Mouse (Mus musculus) lung, postnatal 0 days (tissue): ENCODE measurements around the gene Olfr913. TPM values are rescaled to one million over a fixed set of nuclear protein-coding genes. Genes with fewer than 3 reads are reported as not detected.

ENCODE experiments used
- ATAC-seq: fragments of 200-750 bp; cut with Nextera tagmentation; 2 replicates; pipeline ENCODE4 v1.8.0; 2017; ENCODE audit warnings: moderate library complexity
- DNase-seq: peaks from one replicate; pipeline ENCODE4 v3.0.0-alpha.2; 2016; ENCODE audit warnings: low spot score
- H3K27ac ChIP-seq: fragments of 300-500 bp; sonication (generic); 2 replicates; pipeline ENCODE4 v1.5.1; 2014; ENCODE audit warnings: antibody characterized with exemption, mild to moderate bottlenecking, low read length, mixed read lengths
- H3K27me3 ChIP-seq: fragments of 300-500 bp; sonication (generic); replicated peaks from 2 replicates; pipeline ENCODE4 v1.6.1; 2014; ENCODE audit warnings: low read length, mixed read lengths; ENCODE audit not compliant: insufficient read depth
- H3K36me3 ChIP-seq: fragments of 300-500 bp; sonication (generic); 2 replicates; pipeline ENCODE4 v1.6.1; 2014; ENCODE audit warnings: low read length, mixed read lengths; ENCODE audit not compliant: insufficient read depth
- H3K4me1 ChIP-seq: fragments of 300-500 bp; sonication (generic); 2 replicates; pipeline ENCODE4 v1.6.1; 2014; ENCODE audit warnings: antibody characterized with exemption, low read depth, low read length, mixed read lengths; ENCODE audit not compliant: insufficient read depth
- H3K4me2 ChIP-seq: fragments of 300-500 bp; sonication (generic); replicated peaks from 2 replicates; pipeline ENCODE4 v1.6.1; 2014; ENCODE audit warnings: low read depth, mild to moderate bottlenecking, low read length, moderate library complexity, mixed read lengths
- H3K4me3 ChIP-seq: fragments of 300-500 bp; sonication (generic); 2 replicates; pipeline ENCODE4 v1.5.1; 2014; ENCODE audit warnings: low read depth, low read length
- H3K9ac ChIP-seq: fragments of 300-500 bp; sonication (generic); replicated peaks from 2 replicates; pipeline ENCODE4 v1.6.1; 2014; ENCODE audit warnings: low read depth, mild to moderate bottlenecking
- H3K9me3 ChIP-seq: fragments of 300-500 bp; sonication (generic); 2 replicates; pipeline ENCODE4 v1.6.1; 2016; ENCODE audit warnings: low read length, mixed read lengths
- CTCF ChIP-seq: IDR thresholded peaks from 2 replicates; pipeline ENCODE4 v1.5.1; 2016; ENCODE audit warnings: antibody characterized with exemption, mild to moderate bottlenecking
- EP300 ChIP-seq: IDR thresholded peaks from 2 replicates; pipeline ENCODE4 v1.6.1; 2016; ENCODE audit warnings: antibody characterized with exemption, mild to moderate bottlenecking, control low read depth
- WGBS: fragments of 180-500 bp; shearing (Covaris S2); extraction: QIAGEN DNeasy Blood & Tissue Kit; methylation state at CpG from one replicate; pipeline ENCODE4 v1.1.7; 2014; 5-methylcytosine and 5-hydroxymethylcytosine counted together
- polyA plus RNA-seq: library from polyadenylated mRNA; unstranded; fragments of >200 nt; fragmentation: Nextera tagmentation; extraction: Ambion mirVana; gene quantifications from 2 replicates; pipeline ENCODE4 v1.2.1, GENCODE M21; 2015

Gene Olfr913
- polyA plus RNA-seq: not detected in 2 replicates

GRCm38 (mm10) chr9:38592459-38592858 is at the start of gene Olfr913:
TSS of gene Olfr913 (plus strand) at chr9:38592759.
- no peaks in the 10 kb centered on the region for H3K9me3 ChIP-seq
- no peak within 1 kb of the TSS for H3K9ac ChIP-seq
- H3K36me3 ChIP-seq: no peaks in the 10 kb centered on the region
- TF ChIP-seq EP300: no peak
- TF ChIP-seq CTCF: no peak
- no peaks in the 10 kb centered on the region for H3K27me3 ChIP-seq
- ATAC-seq (no peak), DNase-seq (no peak)
- no peak within 1 kb of the TSS for H3K4me3 ChIP-seq
- H3K4me1 ChIP-seq: no peaks in the 10 kb centered on the region
- H3K4me2 ChIP-seq: no peak within 1 kb of the TSS
- 37% methylated on average over 2 of the region's 2 CpGs for WGBS
- no peak within 1 kb of the TSS for H3K27ac ChIP-seq

- 51% methylated on average over 1 of the region's 1 CpGs for WGBS
- no peak within 1 kb of the TSS for H3K4me3 ChIP-seq
- H3K36me3 ChIP-seq: no peaks in the 10 kb centered on the region
- H3K27ac ChIP-seq: no peak within 1 kb of the TSS
- H3K4me1 ChIP-seq: no peaks in the 10 kb centered on the region
- TF ChIP-seq EP300 (no peak), CTCF (no peak)
- ATAC-seq (no peak), DNase-seq (no peak)
- H3K27me3 ChIP-seq: no peaks in the 10 kb centered on the region
- no peak within 1 kb of the TSS for H3K4me2 ChIP-seq
- H3K9me3 ChIP-seq: no peaks in the 10 kb centered on the region
- H3K9ac ChIP-seq: no peak within 1 kb of the TSS
Measured at GRCm38 (mm10) chr9:38579878-38580277, 12.7 kb upstream of the Olfr913 start, which contains the start of gene Olfr912. TSS of gene Olfr912 (plus strand) at chr9:38580178.

- H3K27ac ChIP-seq: no peak overlapping the region
- H3K9me3 ChIP-seq: no peaks in the 10 kb centered on the region
- ATAC-seq (no peak), DNase-seq (no peak)
- H3K9ac ChIP-seq: no peak overlapping the region
- no peak overlapping the region for H3K4me2 ChIP-seq
- no peaks in the 10 kb centered on the region for H3K4me1 ChIP-seq
- WGBS: 61% methylated on average over 1 of the region's 1 CpGs
- no peaks in the 10 kb centered on the region for H3K36me3 ChIP-seq
- TF ChIP-seq EP300: no peak
- TF ChIP-seq CTCF: no peak
- no peaks in the 10 kb centered on the region for H3K27me3 ChIP-seq
- no peak overlapping the region for H3K4me3 ChIP-seq
Measured at GRCm38 (mm10) chr9:38591056-38591455, 1.5 kb upstream of the Olfr913 start.

- H3K9me3 ChIP-seq: no peaks in the 10 kb centered on the region
- H3K4me3 ChIP-seq: no peak within 1 kb of the TSS
- H3K36me3 ChIP-seq: no peaks in the 10 kb centered on the region
- no peak within 1 kb of the TSS for H3K9ac ChIP-seq
- no peak within 1 kb of the TSS for H3K4me2 ChIP-seq
- no peak for DNase-seq
- 61% methylated on average over 2 of the region's 2 CpGs for WGBS
- no peak for TF ChIP-seq CTCF
- TF ChIP-seq EP300: no peak
- H3K27ac ChIP-seq: no peak within 1 kb of the TSS
- no peak for ATAC-seq
- H3K4me1 ChIP-seq: no peaks in the 10 kb centered on the region
- H3K27me3 ChIP-seq: no peaks in the 10 kb centered on the region
Measured at GRCm38 (mm10) chr9:38604802-38605201, 12.2 kb downstream of the Olfr913 start, which contains the start of gene Olfr914. TSS of gene Olfr914 (plus strand) at chr9:38605102.

- Histone ChIP-seq H3K27me3 (no peaks in the 10 kb centered on the region), H3K4me2 (no peak overlapping the region), H3K36me3 (no peaks in the 10 kb centered on the region), H3K9me3 (no peaks in the 10 kb centered on the region), H3K4me3 (no peak overlapping the region), H3K27ac (no peak overlapping the region), H3K4me1 (no peaks in the 10 kb centered on the region), H3K9ac (no peak overlapping the region)
- DNase-seq: no peak
- WGBS: 68% methylated on average over 4 of the region's 4 CpGs
- TF ChIP-seq EP300: no peak
- TF ChIP-seq CTCF: no peak
- ATAC-seq: no peak
Measured at GRCm38 (mm10) chr9:38632406-38632805, 39.8 kb downstream of the Olfr913 start.

Other genes with a start within 250 kb of the Olfr913 start
- not detected in 2 replicates for gene Olfr898, start 244.3 kb upstream of the Olfr913 start, polyA plus RNA-seq
- gene Olfr250, start 225.9 kb upstream of the Olfr913 start, polyA plus RNA-seq: not detected in 2 replicates
- not detected in 2 replicates for gene Olfr251, start 215.7 kb upstream of the Olfr913 start, polyA plus RNA-seq
- not detected in 2 replicates for gene Olfr147, start 191.1 kb upstream of the Olfr913 start, polyA plus RNA-seq
- gene Olfr901, start 163.3 kb upstream of the Olfr913 start, polyA plus RNA-seq: not detected in 2 replicates
- not detected in 2 replicates for gene Olfr902, start 145.1 kb upstream of the Olfr913 start, polyA plus RNA-seq
- not detected in 2 replicates for gene Olfr904, start 129.6 kb upstream of the Olfr913 start, polyA plus RNA-seq
- gene Olfr905, start 121.7 kb upstream of the Olfr913 start, polyA plus RNA-seq: not detected in 2 replicates
- gene Olfr906, start 105.7 kb upstream of the Olfr913 start, polyA plus RNA-seq: not detected in 2 replicates
- gene Olfr907, start 97.0 kb upstream of the Olfr913 start, polyA plus RNA-seq: not detected in 2 replicates
- not detected in 2 replicates for gene Olfr911-ps1, start 71.2 kb upstream of the Olfr913 start, polyA plus RNA-seq
- gene Olfr910, start 54.9 kb upstream of the Olfr913 start, polyA plus RNA-seq: not detected in 2 replicates
- not detected in 2 replicates for gene Olfr912, start 12.6 kb upstream of the Olfr913 start, polyA plus RNA-seq
- not detected in 2 replicates for gene Olfr914, start 12.3 kb downstream of the Olfr913 start, polyA plus RNA-seq
- not detected in 2 replicates for gene Olfr916, start 67.1 kb downstream of the Olfr913 start, polyA plus RNA-seq
- gene Olfr917, start 73.1 kb downstream of the Olfr913 start, polyA plus RNA-seq: not detected in 2 replicates
- gene Olfr918, start 81.8 kb downstream of the Olfr913 start, polyA plus RNA-seq: not detected in 2 replicates
- gene Olfr919, start 110.9 kb downstream of the Olfr913 start, polyA plus RNA-seq: not detected in 2 replicates
- gene Vwa5a, start 125.5 kb downstream of the Olfr913 start, polyA plus RNA-seq: 30.3 and 34.9 TPM in 2 replicates
- 0.14 and 0.17 TPM in 2 replicates for gene Olfr920, start 159.5 kb downstream of the Olfr913 start, polyA plus RNA-seq
- gene Olfr921, start 180.3 kb downstream of the Olfr913 start, polyA plus RNA-seq: not detected in 2 replicates
- not detected in 2 replicates for gene Olfr922, start 221.9 kb downstream of the Olfr913 start, polyA plus RNA-seq
- gene Olfr923, start 233.8 kb downstream of the Olfr913 start, polyA plus RNA-seq: not detected in 2 replicates